Mouse (Mus musculus) erythroblast, embryonic 14.5 days (primary cell): Measurements from ENCODE around the gene Ikzf3.

Experiments used
- GATA1 ChIP-seq: IDR thresholded peaks from 2 replicates; pipeline ENCODE4 v1.6.1; 2012; ENCODE audit warnings: low read length, inconsistent platforms, mixed read lengths
- TAL1 ChIP-seq: IDR thresholded peaks from 3 replicates; pipeline ENCODE4 v1.6.1; 2012; ENCODE audit warnings: low read length, inconsistent platforms, mixed read lengths

DNA sequence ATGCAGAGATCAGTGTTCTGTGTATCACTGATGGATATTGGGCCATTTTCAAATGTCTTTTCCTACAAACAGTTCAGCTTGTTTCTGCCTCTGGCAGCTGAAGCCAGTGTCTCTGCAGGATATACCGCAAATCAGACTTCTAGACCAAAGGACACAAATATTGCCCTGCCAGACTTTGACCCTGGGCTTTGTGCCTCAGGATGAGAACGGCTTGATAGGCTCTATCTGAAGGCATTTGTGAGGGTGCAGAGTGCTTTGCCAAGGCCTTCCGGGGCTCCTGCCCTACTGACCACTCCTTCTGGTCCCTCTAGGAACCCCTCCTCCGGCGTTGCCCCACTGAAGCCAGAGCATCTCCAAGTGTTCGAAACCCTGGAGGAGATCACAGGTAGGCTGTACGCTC lies 119.2 kb downstream of the Ikzf3 start:
- TF ChIP-seq GATA1 (no peak), TAL1 (no peak)
